Mouse (Mus musculus) hindbrain, postnatal 0 days (tissue): Measurements from ENCODE around the gene Gm20458. TPM values are rescaled to one million over a fixed set of nuclear protein-coding genes. Genes with fewer than 3 reads are reported as not detected.

Experiments used
- ATAC-seq: fragments of 200-750 bp; cut with Nextera tagmentation; 2 replicates; pipeline ENCODE4 v1.8.0; 2017; ENCODE audit warnings: mild to moderate bottlenecking, moderate TSS enrichment, moderate library complexity
- DNase-seq: peaks from one replicate; pipeline ENCODE4 v3.0.0-alpha.2; 2015; ENCODE audit warnings: low spot score
- H3K27ac ChIP-seq: fragments of 300-500 bp; sonication (generic); 2 replicates; pipeline ENCODE4 v1.5.1; 2014; ENCODE audit warnings: mild to moderate bottlenecking
- H3K27me3 ChIP-seq: fragments of 300-500 bp; sonication (generic); 2 replicates; pipeline ENCODE4 v1.6.1; 2014; ENCODE audit warnings: low read length, mixed read lengths; ENCODE audit not compliant: insufficient read depth
- H3K36me3 ChIP-seq: fragments of 300-500 bp; sonication (generic); 2 replicates; pipeline ENCODE4 v1.6.1; 2014; ENCODE audit warnings: low read length, mixed read lengths; ENCODE audit not compliant: insufficient read depth
- H3K4me1 ChIP-seq: fragments of 300-500 bp; sonication (generic); 2 replicates; pipeline ENCODE4 v1.6.1; 2014; ENCODE audit warnings: antibody characterized with exemption, low read length, mixed read lengths; ENCODE audit not compliant: insufficient read depth
- H3K4me2 ChIP-seq: fragments of 300-500 bp; sonication (generic); 2 replicates; pipeline ENCODE4 v1.6.1; 2014; ENCODE audit warnings: low read depth, mild to moderate bottlenecking, low read length, moderate library complexity, mixed read lengths
- H3K4me3 ChIP-seq: fragments of 300-500 bp; sonication (generic); 2 replicates; pipeline ENCODE4 v1.5.1; 2014; ENCODE audit warnings: low read length
- H3K9ac ChIP-seq: fragments of 300-500 bp; sonication (generic); replicated peaks from 2 replicates; pipeline ENCODE4 v1.6.1; 2014; ENCODE audit warnings: mild to moderate bottlenecking, low read length, moderate library complexity, mixed read lengths
- H3K9me3 ChIP-seq: fragments of 300-500 bp; sonication (generic); 2 replicates; pipeline ENCODE4 v1.6.1; 2016; ENCODE audit warnings: low read length, mixed read lengths
- CTCF ChIP-seq: IDR thresholded peaks from 2 replicates; pipeline ENCODE4 v1.5.1; 2016; ENCODE audit warnings: antibody characterized with exemption, control low read depth, low read depth
- WGBS: fragments of 180-500 bp; shearing (Covaris S2); extraction: QIAGEN DNeasy Blood & Tissue Kit; methylation state at CpG from one replicate; pipeline ENCODE4 v1.1.7; 2014; 5-methylcytosine and 5-hydroxymethylcytosine counted together
- polyA plus RNA-seq: library from polyadenylated mRNA; unstranded; fragments of >200 nt; fragmentation: Nextera tagmentation; extraction: Ambion mirVana; gene quantifications from 2 replicates; pipeline ENCODE4 v1.2.1, GENCODE M21; 2015
- total RNA-seq: library from RNA; depleted of rRNA; stranded (reverse); fragments of >200 nt; gene quantifications from 2 replicates; pipeline ENCODE4 v1.2.3, GENCODE M21; 2014; rRNA removed

Gene Gm20458
- total RNA-seq, result 34.4 and 36.9 TPM in 2 replicates
- polyA plus RNA-seq, result 9.6 and 10.8 TPM in 2 replicates

DNA sequence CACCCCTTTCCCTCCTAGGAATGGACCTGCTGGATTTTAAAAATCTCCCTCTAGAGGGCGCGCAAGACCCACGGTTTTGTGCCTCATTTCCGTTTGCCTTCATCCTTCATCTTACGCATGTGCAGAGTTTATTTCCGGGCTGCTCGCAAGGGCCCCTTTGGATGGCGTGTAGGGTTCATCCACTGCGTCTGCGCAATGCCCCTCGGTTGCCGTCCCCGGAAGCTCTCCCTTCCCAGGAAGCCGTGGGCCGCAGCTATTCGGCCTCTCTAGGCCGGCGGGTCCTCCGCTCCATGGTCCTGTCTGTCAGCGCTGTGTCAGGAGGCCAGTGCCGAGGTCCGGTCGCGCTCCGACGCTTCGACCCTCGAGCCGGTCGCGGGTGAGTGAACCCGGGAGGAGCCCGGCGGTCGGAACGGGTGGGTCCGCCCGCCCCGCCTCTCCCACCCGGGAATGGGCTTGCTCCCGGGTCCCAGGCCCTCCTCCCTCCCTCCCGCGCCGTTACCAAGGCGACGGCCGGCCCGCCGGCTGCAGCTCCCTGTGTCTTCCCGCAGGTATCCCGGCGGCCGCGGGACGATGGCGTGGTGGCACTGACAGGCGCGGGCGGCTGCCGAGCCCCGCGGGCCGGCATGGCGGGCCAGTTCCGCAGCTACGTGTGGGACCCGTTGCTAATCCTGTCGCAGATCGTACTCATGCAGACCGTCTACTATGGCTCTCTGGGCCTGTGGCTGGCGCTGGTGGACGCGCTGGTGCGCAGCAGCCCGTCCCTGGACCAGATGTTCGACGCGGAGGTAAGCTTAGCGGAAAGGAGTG lies at the start of gene Gm20458:
Gene Gm20458, plus strand, starts transcription at position 223 of the 807 bp plus-strand sequence.
- Histone ChIP-seq H3K9me3 (no peaks in the 10 kb centered on the region), H3K4me2 (peak within 1 kb of the TSS; percentile 83), H3K27me3 (no peaks in the 10 kb centered on the region), H3K9ac (peak within 1 kb of the TSS; percentile 84), H3K4me1 (peaks cover 5% of the 10 kb centered on the region; the same call in 1 of the 2 replicates), H3K36me3 (peaks cover 24% of the 10 kb centered on the region), H3K4me3 (peak within 1 kb of the TSS; percentile 75), H3K27ac (peak within 1 kb of the TSS; percentile 93)
- ATAC-seq (peak; percentile 99), DNase-seq (peak; percentile 99)
- peak; percentile 87 for TF ChIP-seq CTCF
- under 1% methylated on average over 72 of the region's 79 CpGs for WGBS

DNA sequence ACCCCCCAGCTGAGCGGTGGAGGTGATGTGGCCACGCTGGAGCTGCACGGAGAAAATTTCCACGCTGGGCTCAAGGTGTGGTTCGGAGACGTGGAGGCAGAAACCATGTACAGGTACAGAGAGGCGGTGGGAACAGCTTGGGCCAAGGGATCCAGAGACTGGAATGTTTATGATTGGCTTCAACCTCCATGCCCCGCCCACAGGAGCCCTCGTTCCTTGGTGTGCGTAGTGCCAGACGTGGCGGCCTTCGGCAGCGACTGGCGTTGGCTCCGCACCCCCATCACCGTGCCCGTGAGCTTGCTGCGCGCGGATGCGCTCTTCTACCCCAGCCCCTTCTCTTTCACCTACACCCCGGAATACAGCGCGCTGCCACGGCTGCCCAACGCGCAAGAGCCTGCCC lies 46.6 kb upstream of the Gm20458 start:
- WGBS, result 29% methylated on average over 28 of the region's 28 CpGs
- Histone ChIP-seq H3K27me3 (no peaks in the 10 kb centered on the region), H3K9me3 (no peaks in the 10 kb centered on the region), H3K4me3 (no peak overlapping the region), H3K27ac (no peak overlapping the region), H3K36me3 (no peaks in the 10 kb centered on the region), H3K4me2 (peak overlapping the region; percentile 25; the same call in 1 of the 2 replicates), H3K9ac (peak overlapping the region; percentile 15; the same call in 1 of the 2 replicates), H3K4me1 (no peaks in the 10 kb centered on the region)
- DNase-seq (no peak), ATAC-seq (peak; percentile 51; the same call in 1 of the 2 replicates)
- TF ChIP-seq CTCF, result no peak

DNA sequence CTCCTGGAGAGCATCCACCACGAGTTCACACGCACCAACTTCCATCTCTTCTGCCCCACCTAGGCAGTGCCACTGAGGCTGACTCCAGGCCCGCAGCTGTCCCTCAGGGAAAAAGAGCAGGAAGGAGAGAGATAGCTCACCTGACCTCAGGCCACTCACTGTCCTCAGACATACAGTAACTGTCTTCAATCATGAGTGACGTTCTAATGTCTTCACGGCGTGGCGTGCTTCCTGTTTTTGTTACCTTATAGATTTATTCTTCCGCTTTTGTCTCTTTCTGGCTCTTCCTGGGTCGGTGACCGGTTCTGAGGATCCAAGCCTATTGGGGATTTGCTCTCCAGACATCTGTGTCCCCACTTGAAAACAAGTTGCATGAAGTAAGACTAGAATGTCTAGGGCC lies 46.2 kb upstream of the Gm20458 start:
- Histone ChIP-seq H3K9me3 (no peaks in the 10 kb centered on the region), H3K27ac (no peak overlapping the region), H3K4me2 (peak overlapping the region; percentile 25; the same call in 1 of the 2 replicates), H3K36me3 (no peaks in the 10 kb centered on the region), H3K27me3 (no peaks in the 10 kb centered on the region), H3K4me1 (no peaks in the 10 kb centered on the region), H3K4me3 (no peak overlapping the region), H3K9ac (no peak overlapping the region)
- WGBS, result 72% methylated on average over 10 of the region's 10 CpGs
- no peak for DNase-seq
- peak; percentile 7; the same call in 1 of the 2 replicates for ATAC-seq
- no peak for TF ChIP-seq CTCF

DNA sequence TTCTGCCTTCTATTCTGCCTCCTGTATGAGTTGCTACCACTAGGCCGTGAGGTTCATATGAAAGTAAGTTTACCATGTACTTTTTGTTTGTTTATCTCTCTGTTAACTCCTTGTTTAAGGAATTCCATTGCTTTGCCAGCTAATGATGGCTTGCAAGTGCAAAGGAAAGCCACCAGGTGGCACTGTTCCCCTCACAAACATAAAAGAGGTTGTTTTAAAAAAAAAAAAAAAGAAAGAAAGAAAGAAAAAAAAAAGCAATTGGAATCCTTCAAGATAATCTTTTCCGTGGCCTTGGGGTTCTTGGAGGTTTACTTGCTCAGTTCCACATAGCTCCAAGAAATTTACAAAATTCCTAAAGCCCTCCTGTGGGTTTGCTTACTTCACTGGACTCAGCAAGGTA lies 43.6 kb upstream of the Gm20458 start:
- ATAC-seq (no peak), DNase-seq (peak; percentile 81)
- no peaks in the 10 kb centered on the region for H3K4me1 ChIP-seq
- no peaks in the 10 kb centered on the region for H3K9me3 ChIP-seq
- no peaks in the 10 kb centered on the region for H3K27me3 ChIP-seq
- no peak overlapping the region for H3K27ac ChIP-seq
- no peak overlapping the region for H3K4me2 ChIP-seq
- no peak overlapping the region for H3K9ac ChIP-seq
- WGBS, result 3% methylated on average over 2 of the region's 2 CpGs
- no peak overlapping the region for H3K4me3 ChIP-seq
- H3K36me3 ChIP-seq, result no peaks in the 10 kb centered on the region
- peak; percentile 78 for TF ChIP-seq CTCF

DNA sequence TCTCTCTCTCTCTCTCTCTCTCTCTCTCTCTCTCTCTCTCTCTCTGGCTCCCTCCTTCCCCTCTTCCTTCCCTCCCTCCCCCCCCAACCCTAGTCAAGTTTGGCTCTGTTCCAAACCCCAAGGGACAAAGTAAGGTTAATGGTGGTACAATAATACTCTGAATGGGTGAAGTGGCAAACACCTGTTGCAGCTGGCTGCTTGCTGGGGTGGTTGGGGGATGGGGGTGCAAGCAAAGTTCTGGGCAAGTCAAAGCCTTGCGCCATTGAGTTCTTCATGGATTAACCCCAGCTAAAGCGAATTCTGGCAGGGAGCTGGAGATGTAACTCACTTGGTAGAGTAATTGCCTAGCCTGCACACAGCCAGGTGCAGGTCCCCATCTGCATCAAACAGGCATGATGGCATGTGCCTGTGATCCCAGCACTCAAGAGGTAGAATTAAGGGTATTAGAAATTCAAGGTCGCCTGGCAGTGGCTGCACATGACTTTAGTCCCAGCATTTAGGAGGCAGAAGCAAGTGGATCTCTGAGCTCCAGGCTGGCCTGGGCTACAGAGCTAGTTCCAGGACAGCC lies 42.4 kb upstream of the Gm20458 start:
- H3K27me3 ChIP-seq, result no peaks in the 10 kb centered on the region
- no peaks in the 10 kb centered on the region for H3K36me3 ChIP-seq
- no peaks in the 10 kb centered on the region for H3K4me1 ChIP-seq
- DNase-seq (no peak), ATAC-seq (no peak)
- no peak overlapping the region for H3K27ac ChIP-seq
- 29% methylated on average over 3 of the region's 3 CpGs for WGBS
- no peak for TF ChIP-seq CTCF
- no peak overlapping the region for H3K9ac ChIP-seq
- no peak overlapping the region for H3K4me2 ChIP-seq
- H3K4me3 ChIP-seq, result no peak overlapping the region
- no peaks in the 10 kb centered on the region for H3K9me3 ChIP-seq

DNA sequence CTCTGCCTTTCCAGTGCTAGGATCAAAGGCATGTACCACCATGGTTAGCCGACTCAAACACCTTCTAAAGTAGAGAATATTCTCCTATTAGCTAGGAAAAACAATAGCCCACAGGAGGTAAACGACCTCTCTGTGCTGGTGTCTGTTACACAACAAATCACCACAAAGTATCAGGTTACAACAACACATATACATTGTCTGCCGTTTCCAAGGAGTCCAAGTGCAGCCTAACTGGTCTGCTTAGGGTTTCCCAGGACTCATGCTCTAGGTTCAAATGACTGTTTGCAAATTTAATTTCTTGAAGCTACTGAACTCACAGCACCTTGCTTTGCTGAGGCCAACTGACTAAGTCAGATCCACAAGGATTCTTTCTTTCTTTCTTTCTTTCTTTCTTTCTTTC lies 41.3 kb upstream of the Gm20458 start:
- no peak for ATAC-seq
- 4% methylated on average over 3 of the region's 3 CpGs for WGBS
- no peak overlapping the region for H3K27ac ChIP-seq
- no peak overlapping the region for H3K4me2 ChIP-seq
- H3K27me3 ChIP-seq, result no peaks in the 10 kb centered on the region
- H3K9me3 ChIP-seq, result no peaks in the 10 kb centered on the region
- H3K9ac ChIP-seq, result no peak overlapping the region
- no peaks in the 10 kb centered on the region for H3K4me1 ChIP-seq
- no peak overlapping the region for H3K4me3 ChIP-seq
- DNase-seq, result no peak
- TF ChIP-seq CTCF, result no peak
- H3K36me3 ChIP-seq, result no peaks in the 10 kb centered on the region

DNA sequence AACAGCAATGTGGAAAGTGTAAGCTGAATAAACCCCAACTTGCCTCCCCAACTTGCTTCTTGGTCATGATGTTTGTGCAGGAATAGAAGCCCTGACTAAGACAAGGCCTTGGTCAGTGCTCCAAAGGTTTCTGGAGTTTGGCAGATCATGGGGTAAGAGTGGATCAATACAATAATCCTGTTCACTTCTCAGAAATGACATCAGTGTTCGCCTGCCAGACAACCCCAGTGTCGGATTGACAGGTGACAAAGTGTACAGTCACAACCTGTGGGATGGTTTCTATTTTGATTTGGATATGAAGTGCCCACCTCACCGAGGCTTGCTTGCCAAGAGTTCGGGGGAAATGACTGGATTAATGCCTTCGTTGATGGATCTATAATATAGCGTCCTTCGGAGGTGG lies 39.5 kb upstream of the Gm20458 start:
- TF ChIP-seq CTCF, result no peak
- Histone ChIP-seq H3K9ac (no peak overlapping the region), H3K27ac (no peak overlapping the region), H3K36me3 (no peaks in the 10 kb centered on the region), H3K9me3 (no peaks in the 10 kb centered on the region), H3K4me1 (no peaks in the 10 kb centered on the region), H3K4me3 (no peak overlapping the region), H3K4me2 (no peak overlapping the region), H3K27me3 (no peaks in the 10 kb centered on the region)
- WGBS, result 91% methylated on average over 7 of the region's 7 CpGs
- DNase-seq, result no peak
- ATAC-seq, result no peak
